Mouse (Mus musculus): ENCODE data around the gene Ccdc155. TPM values are rescaled to one million over a fixed set of nuclear protein-coding genes. Genes with fewer than 3 reads are reported as not detected.

The Ccdc155 gene
- polyA plus RNA-seq, 1 experiment from 2014 or later = 0.58 TPM

DNA sequence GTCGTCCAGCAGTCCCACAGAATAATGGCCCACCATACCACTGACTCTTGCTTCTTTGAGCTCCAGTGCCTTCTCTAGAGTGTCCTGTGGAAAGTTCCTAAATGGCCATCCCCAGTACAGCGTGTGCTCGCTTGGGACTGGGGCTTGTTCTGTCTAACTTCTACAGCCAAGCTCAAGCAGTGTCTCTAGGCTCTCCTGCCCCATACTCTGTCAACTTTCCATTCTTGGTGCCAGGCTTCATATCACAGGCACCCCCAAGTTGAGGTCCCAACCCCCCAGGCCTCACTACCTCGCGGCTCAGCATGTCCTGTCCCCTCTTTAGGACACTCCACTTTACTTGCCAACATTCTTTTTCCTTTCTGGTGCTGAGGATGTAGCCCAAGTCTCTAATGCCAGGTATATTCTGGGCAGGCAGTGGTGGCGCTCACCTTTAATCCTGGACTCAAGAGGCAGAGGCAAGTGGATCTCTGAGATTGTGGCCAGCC is 44.3 kb downstream of the Ccdc155 start:
- WGBS = 95% methylated on average over 6 of the region's 6 CpGs

DNA sequence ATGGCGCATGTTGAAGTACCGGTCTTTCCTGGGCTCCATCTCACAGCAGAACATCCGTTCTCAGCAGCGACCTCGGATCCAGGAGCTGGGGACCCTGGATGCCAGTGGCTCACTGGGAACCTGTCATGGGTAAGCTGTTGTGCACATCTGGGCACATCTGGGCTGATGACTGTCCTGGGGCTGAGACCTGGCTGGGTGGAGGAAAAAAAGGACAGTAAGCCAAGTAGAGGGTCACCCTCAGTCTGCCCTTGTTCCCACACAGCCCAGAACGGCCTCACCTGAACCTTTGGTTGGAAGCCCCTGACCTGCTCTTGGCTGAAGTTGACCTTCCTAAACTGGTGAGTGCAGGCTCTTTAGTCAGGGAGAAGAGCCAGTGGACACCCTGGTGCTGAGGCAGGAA is 45.7 kb downstream of the Ccdc155 start:
- WGBS = 91% methylated on average over 6 of the region's 6 CpGs
- Histone ChIP-seq H3K27me3 (ENCODE audit: control insufficient read depth, insufficient read depth, low read length) (peaks cover 13% of the 10 kb centered on the region), H3K9ac (ENCODE audit: low read length) (no peak overlapping the region), H3K4me1 (ENCODE audit: control insufficient read depth, insufficient read depth, low read length) (peaks cover 4% of the 10 kb centered on the region; the same call in 1 of the 2 replicates), H3K36me3 (ENCODE audit: control insufficient read depth, insufficient read depth) (peaks cover 6% of the 10 kb centered on the region; the same call in 1 of the 2 replicates), H3K4me3 (ENCODE audit: low read length) (no peak overlapping the region), H3K4me2 (ENCODE audit: low read depth, low read length) (no peak overlapping the region), H3K27ac (ENCODE audit: low read length) (no peak overlapping the region), H3K9me3 (replicated peaks; ENCODE audit: control insufficient read depth, low read length) (no peaks in the 10 kb centered on the region)
- no peak for ATAC-seq (replicated peaks; ENCODE audit: extremely low read depth, insufficient read depth, low FRiP score)

More for the DNA sequence above, 44.3 kb downstream of the Ccdc155 start:
- H3K9ac ChIP-seq (ENCODE audit: low read length) = no peak overlapping the region
- H3K4me2 ChIP-seq (ENCODE audit: low read depth, low read length) = no peak overlapping the region
- H3K27me3 ChIP-seq (ENCODE audit: control insufficient read depth, insufficient read depth, low read length) = peaks cover 27% of the 10 kb centered on the region
- ATAC-seq (replicated peaks; ENCODE audit: extremely low read depth, insufficient read depth, low FRiP score) = no peak
- H3K4me3 ChIP-seq (ENCODE audit: low read length) = no peak overlapping the region
- no peaks in the 10 kb centered on the region for H3K9me3 ChIP-seq (replicated peaks; ENCODE audit: control insufficient read depth, low read length)
- H3K27ac ChIP-seq (ENCODE audit: low read length) = no peak overlapping the region
- H3K36me3 ChIP-seq (ENCODE audit: control insufficient read depth, insufficient read depth) = peaks cover 6% of the 10 kb centered on the region; the same call in 1 of the 2 replicates
- H3K4me1 ChIP-seq (ENCODE audit: control insufficient read depth, insufficient read depth, low read length) = peaks cover 8% of the 10 kb centered on the region

DNA sequence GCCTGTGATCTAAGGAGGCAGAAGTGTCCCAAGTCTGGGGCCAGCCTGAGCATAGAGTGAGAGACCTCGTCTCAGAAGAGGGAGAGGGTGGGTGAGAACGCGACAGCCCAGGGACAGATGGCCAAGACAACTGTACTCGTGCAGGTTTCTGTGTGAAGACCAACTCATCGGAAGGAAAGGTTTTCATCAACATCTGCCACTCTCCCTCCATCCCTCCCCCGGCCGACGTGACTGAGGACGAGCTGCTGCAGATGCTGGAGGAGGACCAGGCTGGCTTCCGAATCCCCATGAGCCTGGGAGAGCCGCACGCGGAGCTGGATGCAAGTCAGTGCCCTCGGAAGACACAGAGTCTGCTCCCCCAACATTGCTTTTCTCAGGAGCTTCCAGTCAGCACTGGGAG is 47.2 kb downstream of the Ccdc155 start:
- ATAC-seq (replicated peaks; ENCODE audit: extremely low read depth, insufficient read depth, low FRiP score) = no peak
- Histone ChIP-seq H3K9ac (ENCODE audit: low read length) (no peak overlapping the region), H3K27me3 (ENCODE audit: control insufficient read depth, insufficient read depth, low read length) (no peaks in the 10 kb centered on the region), H3K9me3 (replicated peaks; ENCODE audit: control insufficient read depth, low read length) (no peaks in the 10 kb centered on the region), H3K4me3 (ENCODE audit: low read length) (no peak overlapping the region), H3K4me1 (ENCODE audit: control insufficient read depth, insufficient read depth, low read length) (peaks cover 4% of the 10 kb centered on the region), H3K27ac (ENCODE audit: low read length) (no peak overlapping the region), H3K4me2 (ENCODE audit: low read depth, low read length) (no peak overlapping the region), H3K36me3 (ENCODE audit: control insufficient read depth, insufficient read depth) (peaks cover 6% of the 10 kb centered on the region; the same call in 1 of the 2 replicates)
- WGBS = 82% methylated on average over 14 of the region's 14 CpGs

DNA sequence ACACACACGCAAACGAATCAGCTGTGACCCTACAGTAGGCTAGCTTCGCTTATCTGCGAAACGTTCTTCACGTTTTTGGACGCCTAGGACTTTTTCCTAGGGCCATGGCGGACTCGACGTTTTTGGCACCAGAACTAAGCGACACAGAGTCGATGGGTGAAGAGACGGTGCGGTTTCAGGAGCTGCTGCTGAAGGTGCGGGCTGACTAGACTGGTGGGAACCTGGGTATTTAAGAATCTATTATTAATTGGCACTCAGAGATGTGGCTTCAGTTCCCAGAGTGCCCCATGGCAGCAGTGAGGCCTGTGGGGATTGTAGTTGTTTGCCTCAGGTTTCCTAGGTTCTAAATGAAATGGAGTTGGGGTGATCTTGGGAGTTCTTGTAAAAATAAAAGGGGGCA is 48.5 kb downstream of the Ccdc155 start:
- 93% methylated on average over 15 of the region's 15 CpGs for WGBS
- Histone ChIP-seq H3K4me1 (ENCODE audit: control insufficient read depth, insufficient read depth, low read length) (peaks cover 4% of the 10 kb centered on the region), H3K27me3 (ENCODE audit: control insufficient read depth, insufficient read depth, low read length) (no peaks in the 10 kb centered on the region), H3K9ac (ENCODE audit: low read length) (no peak overlapping the region), H3K4me2 (ENCODE audit: low read depth, low read length) (no peak overlapping the region), H3K4me3 (ENCODE audit: low read length) (no peak overlapping the region), H3K27ac (ENCODE audit: low read length) (no peak overlapping the region), H3K36me3 (ENCODE audit: control insufficient read depth, insufficient read depth) (peaks cover 6% of the 10 kb centered on the region; the same call in 1 of the 2 replicates), H3K9me3 (replicated peaks; ENCODE audit: control insufficient read depth, low read length) (no peaks in the 10 kb centered on the region)
- ATAC-seq (replicated peaks; ENCODE audit: extremely low read depth, insufficient read depth, low FRiP score) = no peak

DNA sequence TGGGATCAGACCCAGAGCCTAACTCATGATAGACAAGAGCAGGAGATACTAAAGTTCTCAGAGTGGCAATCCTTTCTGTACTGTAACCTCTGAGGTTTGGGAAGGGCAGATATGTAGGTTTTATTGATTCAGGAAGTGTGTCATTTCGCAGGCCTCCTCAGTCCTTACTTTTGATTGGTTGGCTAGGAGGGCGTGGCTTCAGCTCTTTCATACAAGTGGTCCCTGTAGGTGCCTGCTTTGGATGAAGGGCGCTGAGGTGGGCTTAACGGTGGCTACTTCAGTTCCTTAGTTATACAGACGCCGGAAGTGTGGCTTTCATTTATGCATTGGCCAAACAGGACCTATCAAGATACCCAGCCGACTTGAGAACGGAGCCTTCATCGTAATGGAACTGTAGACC is 49.1 kb downstream of the Ccdc155 start:
- Histone ChIP-seq H3K9ac (ENCODE audit: low read length) (no peak overlapping the region), H3K4me3 (ENCODE audit: low read length) (no peak overlapping the region), H3K27ac (ENCODE audit: low read length) (no peak overlapping the region), H3K36me3 (ENCODE audit: control insufficient read depth, insufficient read depth) (peaks cover 6% of the 10 kb centered on the region; the same call in 1 of the 2 replicates), H3K27me3 (ENCODE audit: control insufficient read depth, insufficient read depth, low read length) (no peaks in the 10 kb centered on the region), H3K4me2 (ENCODE audit: low read depth, low read length) (0 out of 2 replicates have a peak overlapping the region, but pooled peaks have one; percentile 60), H3K4me1 (ENCODE audit: control insufficient read depth, insufficient read depth, low read length) (peaks cover 4% of the 10 kb centered on the region), H3K9me3 (replicated peaks; ENCODE audit: control insufficient read depth, low read length) (no peaks in the 10 kb centered on the region)
- WGBS = 86% methylated on average over 9 of the region's 9 CpGs
- ATAC-seq (replicated peaks; ENCODE audit: extremely low read depth, insufficient read depth, low FRiP score) = no peak

DNA sequence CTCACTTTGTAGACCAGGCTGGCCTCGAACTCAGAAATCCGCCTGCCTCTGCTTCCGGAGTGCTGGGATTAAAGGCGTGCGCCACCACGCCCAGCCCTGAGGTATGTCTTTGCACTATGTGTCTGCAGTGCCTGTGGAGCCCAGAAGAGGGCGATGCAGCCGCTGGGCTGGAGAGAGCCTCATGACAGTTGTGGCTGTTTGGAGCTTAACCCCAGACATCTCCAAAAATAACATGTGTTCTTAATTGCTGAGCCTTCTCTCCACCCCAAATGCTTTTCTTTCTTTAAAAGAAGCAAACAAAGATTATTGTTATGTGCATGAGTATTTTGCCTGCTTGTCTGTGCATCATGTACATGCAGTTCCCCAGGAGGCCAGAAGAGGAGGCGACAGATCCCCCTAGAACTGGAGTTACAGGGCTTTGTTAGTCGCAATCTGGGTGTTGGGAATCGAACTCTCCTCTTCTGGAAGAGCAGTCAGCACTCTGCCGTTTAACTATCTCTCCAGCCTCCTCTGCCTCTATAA is 49.6 kb downstream of the Ccdc155 start:
- H3K4me2 ChIP-seq (ENCODE audit: low read depth, low read length) = peak overlapping the region; percentile 60
- H3K27me3 ChIP-seq (ENCODE audit: control insufficient read depth, insufficient read depth, low read length) = no peaks in the 10 kb centered on the region
- no peak overlapping the region for H3K27ac ChIP-seq (ENCODE audit: low read length)
- WGBS = 77% methylated on average over 12 of the region's 12 CpGs
- peaks cover 4% of the 10 kb centered on the region for H3K4me1 ChIP-seq (ENCODE audit: control insufficient read depth, insufficient read depth, low read length)
- no peaks in the 10 kb centered on the region for H3K9me3 ChIP-seq (replicated peaks; ENCODE audit: control insufficient read depth, low read length)
- H3K9ac ChIP-seq (ENCODE audit: low read length) = peak overlapping the region; percentile 88
- H3K4me3 ChIP-seq (ENCODE audit: low read length) = peak overlapping the region; percentile 78
- no peak; the same call in 1 of the 2 replicates for ATAC-seq (replicated peaks; ENCODE audit: extremely low read depth, insufficient read depth, low FRiP score)
- H3K36me3 ChIP-seq (ENCODE audit: control insufficient read depth, insufficient read depth) = peaks cover 6% of the 10 kb centered on the region; the same call in 1 of the 2 replicates

DNA sequence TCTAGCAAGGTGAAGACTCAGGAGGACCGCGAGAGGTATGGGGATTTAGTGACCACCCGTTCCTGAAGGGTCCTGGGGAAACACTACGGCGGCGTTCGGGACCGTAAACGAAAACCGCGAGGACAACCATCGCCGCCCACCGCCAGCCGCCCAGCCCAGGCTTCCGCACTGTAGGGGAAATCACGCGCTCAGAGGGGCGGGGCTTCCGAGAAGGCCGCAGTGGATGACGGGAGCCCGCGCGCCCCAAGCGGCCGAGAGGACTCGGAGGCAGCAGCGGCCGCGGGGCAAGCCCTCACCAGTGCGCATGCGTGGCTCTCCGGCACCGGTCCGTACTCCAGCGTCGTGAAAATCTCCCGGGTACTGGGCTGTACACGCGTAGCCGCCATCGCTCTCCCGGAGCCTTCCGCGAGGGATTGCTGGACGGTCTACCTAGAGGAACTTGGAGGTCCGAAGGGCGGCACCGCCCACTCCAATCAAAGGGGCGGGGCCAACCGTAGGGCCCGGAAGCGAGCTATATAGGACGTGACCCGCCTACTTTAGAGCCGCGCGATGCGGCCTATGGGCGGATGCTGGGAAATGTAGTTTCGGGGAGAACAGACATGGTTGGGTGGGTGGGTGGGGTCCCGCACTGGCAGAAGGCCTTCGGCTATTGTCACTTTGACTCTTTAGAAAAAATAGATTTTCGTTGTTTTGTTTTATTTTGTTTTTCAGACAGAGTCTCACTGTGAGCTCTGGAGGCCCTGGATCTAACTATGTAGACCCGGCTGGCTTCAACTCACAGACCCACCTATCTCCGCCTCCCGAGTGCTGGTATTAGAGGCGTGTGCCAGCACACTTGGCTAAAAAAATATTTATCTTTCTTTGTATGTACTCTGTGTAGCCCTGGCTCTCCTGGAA is 50.3 kb downstream of the Ccdc155 start, which contains the start of the genes Pih1d1 and Aldh16a1:
Pih1d1 (plus strand) TSS at position 208 of the 897 bp plus-strand sequence.
Aldh16a1 (minus strand) TSS at position 489 of the 897 bp plus-strand sequence.
- H3K4me3 ChIP-seq (ENCODE audit: low read length) = peak within 1 kb of the TSS; percentile 78
- peak within 1 kb of the TSS; percentile 82 for H3K4me2 ChIP-seq (ENCODE audit: low read depth, low read length)
- peaks cover 5% of the 10 kb centered on the region; the same call in 1 of the 2 replicates for H3K36me3 ChIP-seq (ENCODE audit: control insufficient read depth, insufficient read depth)
- peak within 1 kb of the TSS; percentile 88 for H3K9ac ChIP-seq (ENCODE audit: low read length)
- peak; percentile 95 for ATAC-seq (replicated peaks; ENCODE audit: extremely low read depth, insufficient read depth, low FRiP score)
- peaks cover 4% of the 10 kb centered on the region for H3K4me1 ChIP-seq (ENCODE audit: control insufficient read depth, insufficient read depth, low read length)
- WGBS = 3% methylated on average over 69 of the region's 69 CpGs
- H3K27me3 ChIP-seq (ENCODE audit: control insufficient read depth, insufficient read depth, low read length) = no peaks in the 10 kb centered on the region
- peak within 1 kb of the TSS; percentile 97 for H3K27ac ChIP-seq (ENCODE audit: low read length)
- H3K9me3 ChIP-seq (replicated peaks; ENCODE audit: control insufficient read depth, low read length) = no peaks in the 10 kb centered on the region

DNA sequence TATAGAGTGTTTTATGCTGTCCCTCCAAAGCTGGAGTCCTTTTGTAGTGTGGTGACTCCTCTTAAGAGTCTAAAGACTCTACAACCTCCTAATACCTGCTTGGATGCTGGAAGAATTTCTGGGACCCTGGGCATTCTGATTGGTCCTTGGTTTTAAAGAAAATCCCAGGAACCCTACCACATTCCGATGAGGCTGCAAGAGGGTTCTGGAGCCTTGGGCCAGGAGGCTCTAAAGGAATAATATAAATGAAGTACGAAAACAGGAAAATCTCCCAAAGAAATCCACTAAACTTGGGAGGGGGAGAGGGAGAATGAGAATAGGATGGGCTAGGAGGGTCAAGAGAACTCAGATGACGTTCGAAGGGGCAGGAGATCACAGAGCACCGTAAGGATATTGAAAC is 51.1 kb downstream of the Ccdc155 start:
- H3K9ac ChIP-seq (ENCODE audit: low read length) = peak overlapping the region; percentile 88
- no peak for ATAC-seq (replicated peaks; ENCODE audit: extremely low read depth, insufficient read depth, low FRiP score)
- H3K9me3 ChIP-seq (replicated peaks; ENCODE audit: control insufficient read depth, low read length) = no peaks in the 10 kb centered on the region
- H3K27me3 ChIP-seq (ENCODE audit: control insufficient read depth, insufficient read depth, low read length) = no peaks in the 10 kb centered on the region
- H3K4me3 ChIP-seq (ENCODE audit: low read length) = peak overlapping the region; percentile 78
- peaks cover 4% of the 10 kb centered on the region for H3K4me1 ChIP-seq (ENCODE audit: control insufficient read depth, insufficient read depth, low read length)
- H3K4me2 ChIP-seq (ENCODE audit: low read depth, low read length) = peak overlapping the region; percentile 82
- peak overlapping the region; percentile 97 for H3K27ac ChIP-seq (ENCODE audit: low read length)
- no peaks in the 10 kb centered on the region; the same call in 1 of the 2 replicates for H3K36me3 ChIP-seq (ENCODE audit: control insufficient read depth, insufficient read depth)
- WGBS = 5% methylated on average over 5 of the region's 5 CpGs

All from heart, embryonic 16.5 days (tissue).